Mouse (Mus musculus): ENCODE data around the gene Sez6l. TPM values are rescaled to one million over a fixed set of nuclear protein-coding genes. Genes with fewer than 3 reads are reported as not detected.
A peak's percentile ranks its signal among the peaks of the same experiment; 100 is the strongest.
"Not testable (repeated sequence)": the region's sequence is repeated elsewhere in the genome, so short reads cannot be mapped to it uniquely, and the experiment has no call there.

The Sez6l gene
- polyA plus RNA-seq, 1 experiment from 2014 or later = 22.1 TPM

DNA sequence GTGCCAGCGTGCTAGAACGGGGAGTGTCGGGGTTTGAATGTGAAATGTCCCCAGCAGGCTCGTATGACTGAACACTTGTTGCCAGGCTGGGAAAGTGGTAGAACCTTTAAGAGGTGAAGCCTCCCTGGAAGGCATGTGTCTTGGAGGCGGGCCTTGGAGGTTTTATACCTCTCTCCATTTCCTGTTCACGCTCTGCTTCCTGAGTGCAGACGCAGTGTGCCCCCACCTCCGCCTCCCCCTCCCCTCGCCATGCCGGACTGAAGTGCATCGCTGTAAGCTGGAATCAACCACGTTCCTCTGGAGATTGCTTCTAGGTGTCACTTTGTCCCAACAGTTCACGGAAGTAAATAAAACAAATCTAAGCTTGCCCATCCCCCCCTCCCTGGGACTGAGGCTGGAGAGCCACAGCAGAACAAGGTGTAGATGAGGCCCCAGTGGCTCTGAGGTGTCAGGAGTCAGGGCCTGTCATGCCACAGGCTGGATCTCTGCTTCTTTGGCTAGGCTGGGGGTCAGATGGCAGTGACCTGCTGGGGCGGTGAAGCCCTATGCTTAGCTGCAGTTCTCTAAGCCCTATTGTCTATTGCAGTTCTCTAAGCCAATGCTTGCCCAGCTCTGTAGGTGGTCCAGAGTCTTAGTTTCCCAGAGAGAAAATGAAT is 145.7 kb downstream of the Sez6l start:
- 26% methylated on average over 14 of the region's 14 CpGs for WGBS
- DNase-seq (ENCODE audit: low spot score) (no peak), ATAC-seq (no peak)
- H3K36me3 ChIP-seq (ENCODE audit: control insufficient read depth, insufficient read depth, low read length) = 0 out of 2 replicates have a peak, but pooled peaks cover 4% of the 10 kb centered on the region
- no peak overlapping the region for H3K4me2 ChIP-seq (ENCODE audit: low read length)
- H3K4me3 ChIP-seq (ENCODE audit: low read depth, low read length) = no peak overlapping the region
- H3K4me1 ChIP-seq (ENCODE audit: control insufficient read depth, insufficient read depth, low read length) = no peaks in the 10 kb centered on the region; the same call in 1 of the 2 replicates
- no peak overlapping the region for H3K9ac ChIP-seq (ENCODE audit: low read length)
- H3K27ac ChIP-seq (ENCODE audit: low read depth, low read length) = no peak overlapping the region
- H3K27me3 ChIP-seq (replicated peaks; ENCODE audit: control insufficient read depth, insufficient read depth, low read length) = no peaks in the 10 kb centered on the region
- H3K9me3 ChIP-seq (replicated peaks; ENCODE audit: control insufficient read depth, low read length) = no peaks in the 10 kb centered on the region

DNA sequence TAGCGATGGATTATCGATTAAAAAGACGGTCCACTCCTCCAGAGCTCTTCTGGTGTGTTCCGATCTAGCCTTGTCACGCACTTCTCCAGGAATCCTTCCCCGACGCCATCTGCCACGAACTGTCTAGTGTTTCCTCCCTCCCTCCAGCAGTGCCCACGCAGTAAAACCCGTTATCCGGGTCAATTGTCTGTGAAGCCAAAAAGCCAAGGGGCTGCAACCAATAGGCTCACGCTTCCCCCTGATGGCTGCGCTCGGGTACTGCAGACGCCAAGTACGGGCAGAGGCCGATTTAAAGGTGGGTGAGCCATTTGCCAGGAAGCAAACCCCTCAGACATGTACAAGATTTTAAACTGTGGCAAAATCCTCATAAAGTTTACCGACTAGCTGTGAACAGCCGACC is 148.0 kb downstream of the Sez6l start:
- H3K4me1 ChIP-seq (ENCODE audit: control insufficient read depth, insufficient read depth, low read length) = no peaks in the 10 kb centered on the region; the same call in 1 of the 2 replicates
- no peak overlapping the region for H3K27ac ChIP-seq (ENCODE audit: low read depth, low read length)
- H3K27me3 ChIP-seq (replicated peaks; ENCODE audit: control insufficient read depth, insufficient read depth, low read length) = no peaks in the 10 kb centered on the region
- no peaks in the 10 kb centered on the region for H3K9me3 ChIP-seq (replicated peaks; ENCODE audit: control insufficient read depth, low read length)
- peak overlapping the region; percentile 6; the same call in 1 of the 2 replicates for H3K4me2 ChIP-seq (ENCODE audit: low read length)
- H3K4me3 ChIP-seq (ENCODE audit: low read depth, low read length) = no peak overlapping the region
- 0 out of 2 replicates have a peak, but pooled peaks cover 5% of the 10 kb centered on the region for H3K36me3 ChIP-seq (ENCODE audit: control insufficient read depth, insufficient read depth, low read length)
- peak; percentile 78 for DNase-seq (ENCODE audit: low spot score)
- peak overlapping the region; percentile 21; the same call in 1 of the 2 replicates for H3K9ac ChIP-seq (ENCODE audit: low read length)
- ATAC-seq = 0 out of 2 replicates have a peak, but pooled peaks have one; percentile 13
- WGBS = 11% methylated on average over 19 of the region's 19 CpGs

- no peaks in the 10 kb centered on the region for H3K9me3 ChIP-seq (replicated peaks; ENCODE audit: control insufficient read depth, low read length)
- H3K4me1 ChIP-seq (ENCODE audit: control insufficient read depth, insufficient read depth, low read length) = no peaks in the 10 kb centered on the region
- DNase-seq (ENCODE audit: low spot score) = peak; percentile 76
- H3K27me3 ChIP-seq (replicated peaks; ENCODE audit: control insufficient read depth, insufficient read depth, low read length) = no peaks in the 10 kb centered on the region
- no peak overlapping the region for H3K4me3 ChIP-seq (ENCODE audit: low read depth, low read length)
- H3K4me2 ChIP-seq (ENCODE audit: low read length) = no peak overlapping the region
- H3K36me3 ChIP-seq (ENCODE audit: control insufficient read depth, insufficient read depth, low read length) = peaks cover 12% of the 10 kb centered on the region; the same call in 1 of the 2 replicates
- no peak overlapping the region for H3K9ac ChIP-seq (ENCODE audit: low read length)
- no peak overlapping the region for H3K27ac ChIP-seq (ENCODE audit: low read depth, low read length)
- 38% methylated on average over 2 of the region's 2 CpGs for WGBS
- ATAC-seq = peak; percentile 50; the same call in 1 of the 2 replicates
Measured at GRCm38 (mm10) chr5:112427283-112427682, 149.7 kb downstream of the Sez6l start.

- ATAC-seq (no peak), DNase-seq (ENCODE audit: low spot score) (no peak)
- Histone ChIP-seq H3K4me3 (ENCODE audit: low read depth, low read length) (no peak overlapping the region), H3K4me2 (ENCODE audit: low read length) (no peak overlapping the region), H3K27me3 (replicated peaks; ENCODE audit: control insufficient read depth, insufficient read depth, low read length) (no peaks in the 10 kb centered on the region), H3K9ac (ENCODE audit: low read length) (no peak overlapping the region), H3K36me3 (ENCODE audit: control insufficient read depth, insufficient read depth, low read length) (peaks cover 14% of the 10 kb centered on the region), H3K9me3 (replicated peaks; ENCODE audit: control insufficient read depth, low read length) (no peaks in the 10 kb centered on the region), H3K4me1 (ENCODE audit: control insufficient read depth, insufficient read depth, low read length) (no peaks in the 10 kb centered on the region), H3K27ac (ENCODE audit: low read depth, low read length) (no peak overlapping the region)
- 88% methylated on average over 7 of the region's 7 CpGs for WGBS
Measured at GRCm38 (mm10) chr5:112426635-112427034, 150.3 kb downstream of the Sez6l start.

DNA sequence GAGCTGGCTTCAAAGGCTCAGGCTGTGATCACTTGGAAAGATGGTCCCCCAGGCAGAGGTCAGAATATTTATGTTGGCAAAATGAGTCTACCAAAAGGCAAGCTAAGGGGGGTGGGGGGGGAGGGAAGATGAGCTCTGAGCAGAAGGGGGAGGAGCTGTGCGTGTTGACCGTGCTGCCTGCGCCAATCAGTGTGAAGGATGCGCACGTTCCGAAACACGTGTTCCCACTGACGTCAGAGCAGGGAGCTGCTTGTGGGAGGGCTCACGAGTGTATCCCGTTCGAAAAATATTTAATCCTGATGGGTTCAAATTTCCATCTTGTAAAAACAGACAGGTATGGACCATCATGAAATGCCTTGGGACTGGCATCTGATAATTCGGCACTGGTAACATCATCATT is 157.4 kb downstream of the Sez6l start:
- DNase-seq (ENCODE audit: low spot score) (peak; percentile 45), ATAC-seq (0 out of 2 replicates have a peak, but pooled peaks have one; percentile 62)
- H3K4me1 ChIP-seq (ENCODE audit: control insufficient read depth, insufficient read depth, low read length) = no peaks in the 10 kb centered on the region
- no peak overlapping the region for H3K4me3 ChIP-seq (ENCODE audit: low read depth, low read length)
- H3K27ac ChIP-seq (ENCODE audit: low read depth, low read length) = no peak overlapping the region
- no peaks in the 10 kb centered on the region for H3K9me3 ChIP-seq (replicated peaks; ENCODE audit: control insufficient read depth, low read length)
- no peak overlapping the region for H3K4me2 ChIP-seq (ENCODE audit: low read length)
- peaks cover 23% of the 10 kb centered on the region for H3K36me3 ChIP-seq (ENCODE audit: control insufficient read depth, insufficient read depth, low read length)
- H3K9ac ChIP-seq (ENCODE audit: low read length) = no peak overlapping the region
- WGBS = 32% methylated on average over 12 of the region's 12 CpGs
- H3K27me3 ChIP-seq (replicated peaks; ENCODE audit: control insufficient read depth, insufficient read depth, low read length) = no peaks in the 10 kb centered on the region

DNA sequence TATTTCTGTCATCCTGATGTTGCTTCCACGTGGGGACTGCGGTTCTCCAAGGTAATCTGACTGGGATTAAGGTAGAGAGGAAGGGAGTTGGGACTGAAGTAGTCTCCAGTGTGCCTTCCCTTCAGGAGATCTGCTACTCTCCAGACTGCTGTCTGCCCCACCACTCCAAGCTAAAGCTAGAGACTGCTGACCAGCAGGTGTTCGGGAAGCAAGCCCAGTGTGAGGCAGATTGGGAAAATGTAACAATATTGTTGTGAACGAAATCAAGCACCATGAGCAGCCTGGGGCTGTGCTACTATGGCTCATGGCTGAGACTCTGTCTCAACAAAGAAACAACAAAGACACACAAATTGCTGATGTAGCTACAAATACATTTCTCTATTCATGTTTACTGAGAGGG is 159.0 kb downstream of the Sez6l start:
- Histone ChIP-seq H3K9ac (ENCODE audit: low read length) (no peak overlapping the region), H3K4me1 (ENCODE audit: control insufficient read depth, insufficient read depth, low read length) (no peaks in the 10 kb centered on the region), H3K27ac (ENCODE audit: low read depth, low read length) (no peak overlapping the region), H3K4me2 (ENCODE audit: low read length) (no peak overlapping the region), H3K36me3 (ENCODE audit: control insufficient read depth, insufficient read depth, low read length) (peaks cover 19% of the 10 kb centered on the region), H3K27me3 (replicated peaks; ENCODE audit: control insufficient read depth, insufficient read depth, low read length) (no peaks in the 10 kb centered on the region), H3K4me3 (ENCODE audit: low read depth, low read length) (no peak overlapping the region), H3K9me3 (replicated peaks; ENCODE audit: control insufficient read depth, low read length) (no peaks in the 10 kb centered on the region)
- ATAC-seq (no peak), DNase-seq (ENCODE audit: low spot score) (no peak)
- 55% methylated on average over 4 of the region's 4 CpGs for WGBS

- Histone ChIP-seq H3K27me3 (replicated peaks; ENCODE audit: control insufficient read depth, insufficient read depth, low read length) (no peaks in the 10 kb centered on the region), H3K4me1 (ENCODE audit: control insufficient read depth, insufficient read depth, low read length) (peaks cover 8% of the 10 kb centered on the region), H3K9ac (ENCODE audit: low read length) (no peak overlapping the region), H3K9me3 (replicated peaks; ENCODE audit: control insufficient read depth, low read length) (no peaks in the 10 kb centered on the region), H3K27ac (ENCODE audit: low read depth, low read length) (0 out of 2 replicates have a peak overlapping the region, but pooled peaks have one; percentile 21), H3K36me3 (ENCODE audit: control insufficient read depth, insufficient read depth, low read length) (peaks cover 12% of the 10 kb centered on the region), H3K4me2 (ENCODE audit: low read length) (no peak overlapping the region), H3K4me3 (ENCODE audit: low read depth, low read length) (no peak overlapping the region)
- DNase-seq (ENCODE audit: low spot score) (no peak), ATAC-seq (no peak)
- WGBS = 56% methylated on average over 5 of the region's 5 CpGs
Measured at GRCm38 (mm10) chr5:112416673-112417072, 160.3 kb downstream of the Sez6l start.

GRCm38 (mm10) chr5:112412781-112413180 is 164.2 kb downstream of the Sez6l start:
- H3K9me3 ChIP-seq (replicated peaks; ENCODE audit: control insufficient read depth, low read length); H3K27ac ChIP-seq (ENCODE audit: low read depth, low read length); H3K9ac ChIP-seq (ENCODE audit: low read length); DNase-seq (ENCODE audit: low spot score); H3K4me2 ChIP-seq (ENCODE audit: low read length); H3K27me3 ChIP-seq (replicated peaks; ENCODE audit: control insufficient read depth, insufficient read depth, low read length); ATAC-seq; H3K4me3 ChIP-seq (ENCODE audit: low read depth, low read length); H3K36me3 ChIP-seq (ENCODE audit: control insufficient read depth, insufficient read depth, low read length): not testable (repeated sequence)
- WGBS = 82% methylated on average over 4 of the region's 4 CpGs
- peaks cover 18% of the 10 kb centered on the region for H3K4me1 ChIP-seq (ENCODE audit: control insufficient read depth, insufficient read depth, low read length)
